Mouse (Mus musculus) heart, embryonic 15.5 days (tissue): Measurements from ENCODE around the gene Usp12. TPM values are rescaled to one million over a fixed set of nuclear protein-coding genes. Genes with fewer than 3 reads are reported as not detected.
A peak's percentile ranks its signal among the peaks of the same experiment; 100 is the strongest.

ENCODE experiments used
- ATAC-seq: fragments of 200-750 bp; cut with Nextera tagmentation; replicated peaks from 2 replicates; pipeline ENCODE4 v1.8.0; 2017; ENCODE audit warnings: low read depth, moderate TSS enrichment; ENCODE audit not compliant: insufficient number of reproducible peaks, insufficient read depth, low FRiP score
- H3K27ac ChIP-seq: fragments of 300-500 bp; sonication (generic); 2 replicates; pipeline ENCODE4 v1.5.1; 2015; ENCODE audit warnings: mild to moderate bottlenecking, inconsistent platforms
- H3K27me3 ChIP-seq: fragments of 300-500 bp; sonication (generic); 2 replicates; pipeline ENCODE4 v1.6.1; 2015; ENCODE audit warnings: inconsistent platforms
- H3K36me3 ChIP-seq: fragments of 300-500 bp; sonication (generic); 2 replicates; pipeline ENCODE4 v1.6.1; 2015; ENCODE audit warnings: mild to moderate bottlenecking, inconsistent platforms
- H3K4me1 ChIP-seq: fragments of 300-500 bp; sonication (generic); replicated peaks from 2 replicates; pipeline ENCODE4 v1.6.1; 2015; ENCODE audit warnings: inconsistent platforms
- H3K4me2 ChIP-seq: fragments of 300-500 bp; sonication (generic); 2 replicates; pipeline ENCODE4 v1.6.1; 2015; ENCODE audit warnings: inconsistent platforms, mild to moderate bottlenecking, moderate library complexity
- H3K4me3 ChIP-seq: fragments of 300-500 bp; sonication (generic); 2 replicates; pipeline ENCODE4 v1.5.1; 2015; ENCODE audit warnings: mild to moderate bottlenecking, inconsistent platforms
- H3K9ac ChIP-seq: fragments of 300-500 bp; sonication (generic); 2 replicates; pipeline ENCODE4 v1.6.1; 2015; ENCODE audit warnings: mild to moderate bottlenecking, inconsistent platforms
- H3K9me3 ChIP-seq: fragments of 300-500 bp; sonication (generic); replicated peaks from 2 replicates; pipeline ENCODE4 v1.6.1; 2016; ENCODE audit warnings: inconsistent platforms
- WGBS: fragments of 180-500 bp; shearing (Covaris S2); methylation state at CpG from one replicate; pipeline ENCODE4 v1.1.7; 2015; ENCODE audit warnings: mixed read lengths; 5-methylcytosine and 5-hydroxymethylcytosine counted together
- polyA plus RNA-seq: library from polyadenylated mRNA; unstranded; fragments of >200 nt; fragmentation: Nextera tagmentation; extraction: Ambion mirVana; gene quantifications from 2 replicates; pipeline ENCODE4 v1.2.1, GENCODE M21; 2015

Gene Usp12
- polyA plus RNA-seq, 1 experiment from 2014 or later, result 9.0 TPM

GRCm38 (mm10) chr5:146713088-146713487, 81.7 kb downstream of the Usp12 start:
- no peak overlapping the region for H3K4me2 ChIP-seq
- H3K36me3 ChIP-seq, result no peaks in the 10 kb centered on the region
- no peak overlapping the region for H3K9ac ChIP-seq
- H3K27me3 ChIP-seq, result no peaks in the 10 kb centered on the region
- no peak overlapping the region for H3K27ac ChIP-seq
- WGBS, result 60% methylated on average over 10 of the region's 10 CpGs
- H3K9me3 ChIP-seq, result no peaks in the 10 kb centered on the region; the same call in 1 of the 2 replicates
- ATAC-seq, result no peak
- no peak overlapping the region for H3K4me3 ChIP-seq
- no peaks in the 10 kb centered on the region for H3K4me1 ChIP-seq

DNA sequence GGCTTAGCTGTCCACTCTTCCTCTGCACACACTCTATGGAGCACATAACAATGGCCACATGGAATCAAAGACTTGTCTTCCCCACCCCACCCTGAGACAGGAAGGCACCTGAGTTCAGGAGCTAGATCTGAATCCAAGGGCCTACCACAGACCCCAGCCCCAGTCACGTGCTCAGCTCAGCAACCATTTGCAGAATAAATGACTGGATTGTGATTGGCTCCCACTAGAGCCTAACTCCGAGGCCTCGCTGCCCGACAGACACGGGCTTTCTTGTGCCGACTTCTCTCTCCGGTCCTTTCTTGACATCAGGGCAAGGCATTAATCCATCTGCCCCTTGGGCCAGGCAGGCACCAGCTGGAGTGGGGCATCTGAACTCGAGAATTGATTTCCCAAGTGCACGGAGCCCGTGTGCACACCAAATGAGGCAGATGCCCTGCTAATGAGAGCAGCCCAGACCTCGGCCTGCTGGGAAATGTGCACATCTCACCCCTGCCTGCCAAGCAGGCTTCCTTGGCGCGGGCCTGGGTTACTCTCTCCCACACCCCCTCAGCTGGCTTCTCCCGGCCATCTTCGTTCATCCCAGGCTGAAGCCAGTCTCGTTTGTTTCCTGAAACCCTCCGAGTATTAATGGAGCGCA, 82.4 kb downstream of the Usp12 start:
- H3K4me2 ChIP-seq, result no peak overlapping the region
- ATAC-seq, result no peak
- H3K9me3 ChIP-seq, result no peaks in the 10 kb centered on the region; the same call in 1 of the 2 replicates
- 78% methylated on average over 18 of the region's 18 CpGs for WGBS
- no peak overlapping the region for H3K9ac ChIP-seq
- H3K4me3 ChIP-seq, result no peak overlapping the region
- no peak overlapping the region for H3K27ac ChIP-seq
- H3K4me1 ChIP-seq, result no peaks in the 10 kb centered on the region
- H3K27me3 ChIP-seq, result no peaks in the 10 kb centered on the region
- no peaks in the 10 kb centered on the region for H3K36me3 ChIP-seq

DNA sequence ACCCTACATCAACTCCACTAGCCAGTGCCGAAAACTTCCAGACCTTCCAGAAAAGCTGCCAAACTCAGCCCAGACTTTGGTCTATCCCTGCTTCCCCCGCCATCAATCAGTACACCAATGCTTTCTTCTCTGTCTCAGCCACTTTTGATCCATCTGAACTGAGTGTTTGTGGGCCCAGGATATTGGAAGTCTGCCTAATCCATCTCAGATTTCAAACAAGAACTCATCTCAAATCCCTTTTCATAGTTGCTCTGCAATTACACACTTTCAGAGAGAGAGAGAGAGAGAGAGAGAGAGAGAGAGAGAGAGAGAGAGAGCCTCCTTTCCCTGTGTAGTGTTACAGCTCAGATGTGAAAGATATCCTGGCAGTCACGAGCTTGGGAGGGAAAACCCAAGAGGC, 85.4 kb downstream of the Usp12 start:
- ATAC-seq, result no peak
- no peak overlapping the region for H3K4me2 ChIP-seq
- no peak overlapping the region for H3K9ac ChIP-seq
- no peaks in the 10 kb centered on the region; the same call in 1 of the 2 replicates for H3K9me3 ChIP-seq
- no peak overlapping the region for H3K4me3 ChIP-seq
- H3K4me1 ChIP-seq, result no peaks in the 10 kb centered on the region
- no peak overlapping the region for H3K27ac ChIP-seq
- no peaks in the 10 kb centered on the region for H3K36me3 ChIP-seq
- 51% methylated on average over 3 of the region's 3 CpGs for WGBS
- no peaks in the 10 kb centered on the region for H3K27me3 ChIP-seq

- Histone ChIP-seq H3K27ac (no peak overlapping the region), H3K36me3 (no peaks in the 10 kb centered on the region), H3K4me1 (peaks cover 9% of the 10 kb centered on the region), H3K27me3 (no peaks in the 10 kb centered on the region), H3K9me3 (no peaks in the 10 kb centered on the region), H3K9ac (no peak overlapping the region), H3K4me3 (no peak overlapping the region), H3K4me2 (peak overlapping the region; percentile 25; the same call in 1 of the 2 replicates)
- 8% methylated on average over 12 of the region's 12 CpGs for WGBS
- no peak for ATAC-seq
Observed at GRCm38 (mm10) chr5:146705815-146706408, 88.9 kb downstream of the Usp12 start.

DNA sequence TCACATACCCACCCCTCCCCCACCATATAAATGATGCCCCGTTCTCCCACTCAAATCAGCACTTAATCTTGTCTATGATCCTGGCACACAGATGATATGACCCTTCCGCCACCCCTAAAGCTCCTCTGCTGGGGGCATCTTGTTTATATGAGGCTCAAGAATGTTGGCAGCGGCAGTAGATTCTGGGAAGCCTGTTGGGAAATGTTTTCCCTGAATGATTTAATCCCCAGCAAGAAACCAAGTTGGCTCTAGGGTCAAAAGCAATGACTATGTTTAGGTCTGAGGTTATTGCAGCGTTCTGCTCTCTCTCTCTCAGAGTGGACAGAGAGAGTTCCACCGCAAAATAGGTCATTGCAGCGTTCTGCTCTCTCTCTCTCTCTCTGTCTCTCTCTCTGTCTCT, 89.4 kb downstream of the Usp12 start:
- no peak for ATAC-seq
- WGBS, result 65% methylated on average over 6 of the region's 6 CpGs
- H3K36me3 ChIP-seq, result no peaks in the 10 kb centered on the region
- H3K27ac ChIP-seq, result no peak overlapping the region
- no peak overlapping the region for H3K4me3 ChIP-seq
- no peak overlapping the region for H3K4me2 ChIP-seq
- H3K27me3 ChIP-seq, result no peaks in the 10 kb centered on the region
- H3K9me3 ChIP-seq, result no peaks in the 10 kb centered on the region
- no peak overlapping the region for H3K9ac ChIP-seq
- peaks cover 9% of the 10 kb centered on the region for H3K4me1 ChIP-seq

- no peak overlapping the region for H3K4me2 ChIP-seq
- peaks cover 9% of the 10 kb centered on the region for H3K4me1 ChIP-seq
- H3K4me3 ChIP-seq, result no peak overlapping the region
- no peaks in the 10 kb centered on the region for H3K27me3 ChIP-seq
- no peaks in the 10 kb centered on the region for H3K9me3 ChIP-seq
- WGBS, result 91% methylated on average over 4 of the region's 4 CpGs
- H3K36me3 ChIP-seq, result no peaks in the 10 kb centered on the region
- H3K9ac ChIP-seq, result no peak overlapping the region
- no peak for ATAC-seq
- H3K27ac ChIP-seq, result peak overlapping the region; percentile 64; the same call in 1 of the 2 replicates
Observed at GRCm38 (mm10) chr5:146704241-146704640, 90.6 kb downstream of the Usp12 start.

GRCm38 (mm10) chr5:146703710-146704121, 91.1 kb downstream of the Usp12 start:
- no peak overlapping the region for H3K4me2 ChIP-seq

GRCm38 (mm10) chr5:146700099-146700498, 94.7 kb downstream of the Usp12 start:
- ATAC-seq, result no peak
- H3K9me3 ChIP-seq, result no peaks in the 10 kb centered on the region
- no peaks in the 10 kb centered on the region for H3K27me3 ChIP-seq
- WGBS, result 66% methylated on average over 10 of the region's 10 CpGs
- H3K4me3 ChIP-seq, result no peak overlapping the region
- no peak overlapping the region for H3K27ac ChIP-seq
- peaks cover 9% of the 10 kb centered on the region for H3K4me1 ChIP-seq
- H3K36me3 ChIP-seq, result no peaks in the 10 kb centered on the region
- no peak overlapping the region for H3K9ac ChIP-seq
- no peak overlapping the region for H3K4me2 ChIP-seq

More at GRCm38 (mm10) chr5:146703710-146704121, 91.1 kb downstream of the Usp12 start:
- H3K27ac ChIP-seq, result peak overlapping the region; percentile 64
- H3K4me1 ChIP-seq, result peaks cover 9% of the 10 kb centered on the region
- ATAC-seq, result peak; percentile 71
- no peaks in the 10 kb centered on the region for H3K27me3 ChIP-seq
- WGBS, result 19% methylated on average over 8 of the region's 8 CpGs
- H3K9ac ChIP-seq, result no peak overlapping the region
- H3K36me3 ChIP-seq, result no peaks in the 10 kb centered on the region
- no peaks in the 10 kb centered on the region for H3K9me3 ChIP-seq
- H3K4me3 ChIP-seq, result no peak overlapping the region

- Histone ChIP-seq H3K4me3 (no peak overlapping the region), H3K27me3 (no peaks in the 10 kb centered on the region), H3K4me1 (peaks cover 9% of the 10 kb centered on the region), H3K9me3 (no peaks in the 10 kb centered on the region), H3K4me2 (no peak overlapping the region), H3K9ac (no peak overlapping the region), H3K36me3 (no peaks in the 10 kb centered on the region), H3K27ac (no peak overlapping the region)
- WGBS, result 63% methylated on average over 4 of the region's 4 CpGs
- no peak for ATAC-seq
Observed at GRCm38 (mm10) chr5:146699433-146700019, 95.3 kb downstream of the Usp12 start.

- Histone ChIP-seq H3K36me3 (no peaks in the 10 kb centered on the region), H3K27ac (no peak overlapping the region), H3K9me3 (no peaks in the 10 kb centered on the region), H3K4me1 (peaks cover 13% of the 10 kb centered on the region), H3K27me3 (no peaks in the 10 kb centered on the region), H3K4me3 (no peak overlapping the region), H3K9ac (no peak overlapping the region), H3K4me2 (no peak overlapping the region)
- 72% methylated on average over 5 of the region's 5 CpGs for WGBS
- no peak for ATAC-seq
Observed at GRCm38 (mm10) chr5:146695543-146695942, 99.3 kb downstream of the Usp12 start.

DNA sequence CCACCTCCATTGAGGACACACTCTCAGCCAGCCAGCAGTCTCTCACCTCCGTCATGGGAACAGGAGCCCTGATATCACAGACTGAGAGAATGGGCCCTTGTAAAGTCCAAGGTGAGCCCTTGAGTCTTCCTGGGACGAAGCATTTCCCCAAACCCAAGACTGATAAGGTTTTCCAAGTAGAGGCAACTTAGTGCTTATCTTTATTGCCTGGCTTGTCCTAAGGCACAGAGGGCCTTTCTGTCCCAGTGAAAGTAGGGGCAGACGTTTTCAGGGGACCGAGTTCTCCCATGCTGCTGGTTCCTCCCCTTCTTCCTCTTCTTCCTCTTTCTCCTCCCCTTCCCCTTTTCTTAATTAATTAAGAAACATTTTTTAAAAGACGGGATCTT, 101.8 kb downstream of the Usp12 start:
- no peaks in the 10 kb centered on the region for H3K36me3 ChIP-seq
- no peak overlapping the region for H3K4me3 ChIP-seq
- peaks cover 13% of the 10 kb centered on the region for H3K4me1 ChIP-seq
- H3K9ac ChIP-seq, result no peak overlapping the region; the same call in 1 of the 2 replicates
- ATAC-seq, result no peak
- peak overlapping the region; percentile 43; the same call in 1 of the 2 replicates for H3K27ac ChIP-seq
- no peak overlapping the region for H3K4me2 ChIP-seq
- WGBS, result 41% methylated on average over 5 of the region's 5 CpGs
- H3K9me3 ChIP-seq, result no peaks in the 10 kb centered on the region
- H3K27me3 ChIP-seq, result no peaks in the 10 kb centered on the region
